Mouse (Mus musculus): ENCODE measurements around the gene Slc44a1.

DNA sequence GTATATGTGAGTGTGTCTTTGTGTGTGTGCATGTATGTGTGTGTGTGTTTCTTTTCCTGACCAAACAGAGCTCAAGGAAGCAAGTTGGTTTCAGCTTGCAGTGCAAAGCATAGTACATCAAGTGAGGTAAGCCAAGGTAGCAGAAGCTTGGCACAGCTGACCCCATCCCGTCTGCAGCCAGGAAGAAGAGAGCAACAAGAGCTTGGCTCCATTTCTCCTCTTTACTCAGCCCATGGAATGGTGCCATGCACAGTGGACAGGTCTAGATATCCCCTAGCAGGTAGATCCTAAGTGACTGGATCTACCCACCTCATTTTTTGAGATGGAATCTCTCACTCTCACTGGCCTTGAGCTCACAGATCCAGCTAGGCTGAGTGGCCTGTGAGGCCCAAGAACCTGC, 40.8 kb upstream of the Slc44a1 start:
- no peak for TF ChIP-seq CTCF (IDR thresholded peaks at IDR 0.05; ENCODE audit: low read depth, low read length)
- no peak for TF ChIP-seq POLR2A (IDR thresholded peaks at IDR 0.05; ENCODE audit: extremely low read depth, insufficient read depth, low read length)
